Mouse (Mus musculus): ENCODE data around the gene Cplane1.

Cplane1 gene

GRCm38 (mm10) chr15:8294150-8294549 is 125.2 kb downstream of the Cplane1 start:
- DNase-seq (ENCODE audit: low read depth, low spot score), result peak; percentile 79

GRCm38 (mm10) chr15:8302944-8303343 is 134.0 kb downstream of the Cplane1 start:
- DNase-seq (ENCODE audit: low read depth, low spot score), result no peak

- DNase-seq (ENCODE audit: low read depth, low spot score), result no peak
Measured at GRCm38 (mm10) chr15:8305474-8305873, 136.6 kb downstream of the Cplane1 start.

GRCm38 (mm10) chr15:8317381-8317780 is 148.5 kb downstream of the Cplane1 start:
- no peak for DNase-seq (ENCODE audit: low read depth, low spot score)

GRCm38 (mm10) chr15:8319191-8319590 is 150.3 kb downstream of the Cplane1 start:
- DNase-seq (ENCODE audit: low read depth, low spot score), result no peak
